Mouse (Mus musculus) forebrain, embryonic 12.5 days (tissue): ENCODE results near the gene Zscan5b. TPM values are rescaled to one million over a fixed set of nuclear protein-coding genes. Genes with fewer than 3 reads are reported as not detected.
"Not testable (repeated sequence)": the region's sequence is repeated elsewhere in the genome, so short reads cannot be mapped to it uniquely, and the experiment has no call there.

ENCODE experiments used
- ATAC-seq: fragments of 200-750 bp; cut with Nextera tagmentation; 2 replicates; pipeline ENCODE4 v1.8.0; 2017; ENCODE audit warnings: moderate TSS enrichment; ENCODE audit not compliant: low FRiP score
- H3K27ac ChIP-seq: fragments of 300-500 bp; sonication (generic); 2 replicates; pipeline ENCODE4 v1.5.1; 2016; ENCODE audit warnings: mild to moderate bottlenecking
- H3K27me3 ChIP-seq: fragments of 300-500 bp; sonication (generic); 2 replicates; pipeline ENCODE4 v1.6.1; 2016; ENCODE audit warnings: mild to moderate bottlenecking
- H3K36me3 ChIP-seq: fragments of 300-500 bp; sonication (generic); replicated peaks from 2 replicates; pipeline ENCODE4 v1.6.1; 2016; ENCODE audit warnings: mild to moderate bottlenecking
- H3K4me1 ChIP-seq: fragments of 300-500 bp; sonication (generic); 2 replicates; pipeline ENCODE4 v1.6.1; 2016
- H3K4me2 ChIP-seq: fragments of 300-500 bp; sonication (generic); 2 replicates; pipeline ENCODE4 v1.6.1; 2016; ENCODE audit warnings: mild to moderate bottlenecking, moderate library complexity
- H3K4me3 ChIP-seq: fragments of 300-500 bp; sonication (generic); replicated peaks from 2 replicates; pipeline ENCODE4 v1.5.1; 2016; ENCODE audit warnings: mild to moderate bottlenecking
- H3K9ac ChIP-seq: fragments of 300-500 bp; sonication (generic); 2 replicates; pipeline ENCODE4 v1.6.1; 2016; ENCODE audit warnings: mild to moderate bottlenecking
- H3K9me3 ChIP-seq: fragments of 300-500 bp; sonication (generic); 2 replicates; pipeline ENCODE4 v1.6.1; 2016
- WGBS: fragments of 180-500 bp; shearing (Covaris S2); methylation state at CpG from one replicate; pipeline ENCODE4 v1.1.7; 2016; 5-methylcytosine and 5-hydroxymethylcytosine counted together
- polyA plus RNA-seq: library from polyadenylated mRNA; unstranded; fragments of >200 nt; fragmentation: Nextera tagmentation; extraction: Ambion mirVana; gene quantifications from 2 replicates; pipeline ENCODE4 v1.2.1, GENCODE M21; 2016

Zscan5b gene
- polyA plus RNA-seq, 1 experiment from 2014 or later = not detected

- no peak overlapping the region for H3K27ac ChIP-seq
- peaks cover 42% of the 10 kb centered on the region for H3K36me3 ChIP-seq
- H3K27me3 ChIP-seq = peaks cover 6% of the 10 kb centered on the region; the same call in 1 of the 2 replicates
- H3K9me3 ChIP-seq = no peaks in the 10 kb centered on the region
- ATAC-seq = no peak
- WGBS = 31% methylated on average over 3 of the region's 3 CpGs
- H3K4me2 ChIP-seq = no peak overlapping the region
- peaks cover 4% of the 10 kb centered on the region; the same call in 1 of the 2 replicates for H3K4me1 ChIP-seq
- H3K4me3 ChIP-seq = no peak overlapping the region
- H3K9ac ChIP-seq = no peak overlapping the region
Measured at GRCm38 (mm10) chr7:6191376-6191775, 30.7 kb upstream of the Zscan5b start.

GRCm38 (mm10) chr7:6194129-6194528, 27.9 kb upstream of the Zscan5b start:
- H3K4me2 ChIP-seq = no peak overlapping the region
- no peaks in the 10 kb centered on the region for H3K9me3 ChIP-seq
- no peak overlapping the region for H3K9ac ChIP-seq
- 18% methylated on average over 5 of the region's 5 CpGs for WGBS
- H3K4me3 ChIP-seq = no peak overlapping the region
- H3K36me3 ChIP-seq = peaks cover 14% of the 10 kb centered on the region
- peaks cover 3% of the 10 kb centered on the region; the same call in 1 of the 2 replicates for H3K4me1 ChIP-seq
- peaks cover 4% of the 10 kb centered on the region; the same call in 1 of the 2 replicates for H3K27me3 ChIP-seq
- H3K27ac ChIP-seq = no peak overlapping the region
- peak; percentile 75 for ATAC-seq

- Histone ChIP-seq H3K4me2 (no peak overlapping the region), H3K27ac (no peak overlapping the region), H3K36me3 (no peaks in the 10 kb centered on the region)
Measured at GRCm38 (mm10) chr7:6195777-6196176, 26.3 kb upstream of the Zscan5b start.

GRCm38 (mm10) chr7:6196790-6197189, 25.3 kb upstream of the Zscan5b start, which contains the start of gene Galp:
Gene Galp (plus strand): TSS chr7:6197090.
- H3K36me3 ChIP-seq = no peaks in the 10 kb centered on the region
- WGBS = 64% methylated on average over 3 of the region's 3 CpGs
- ATAC-seq = no peak
- H3K27ac ChIP-seq = no peak within 1 kb of the TSS
- H3K4me2 ChIP-seq = no peak within 1 kb of the TSS
- no peaks in the 10 kb centered on the region for H3K9me3 ChIP-seq
- H3K4me3 ChIP-seq = no peak within 1 kb of the TSS
- H3K9ac ChIP-seq = no peak within 1 kb of the TSS
- H3K4me1 ChIP-seq = no peaks in the 10 kb centered on the region
- no peaks in the 10 kb centered on the region; the same call in 1 of the 2 replicates for H3K27me3 ChIP-seq

More at GRCm38 (mm10) chr7:6195777-6196176, 26.3 kb upstream of the Zscan5b start:
- Histone ChIP-seq H3K4me1 (no peaks in the 10 kb centered on the region), H3K9me3 (no peaks in the 10 kb centered on the region), H3K9ac (no peak overlapping the region), H3K4me3 (no peak overlapping the region), H3K27me3 (no peaks in the 10 kb centered on the region; the same call in 1 of the 2 replicates)
- WGBS = 45% methylated on average over 2 of the region's 2 CpGs
- no peak for ATAC-seq

- H3K9ac ChIP-seq = no peak overlapping the region
- no peak for ATAC-seq
- 84% methylated on average over 3 of the region's 3 CpGs for WGBS
- no peak overlapping the region for H3K4me2 ChIP-seq
- H3K36me3 ChIP-seq = no peaks in the 10 kb centered on the region
- H3K27ac ChIP-seq = no peak overlapping the region
- no peaks in the 10 kb centered on the region for H3K27me3 ChIP-seq
- 0 out of 2 replicates have a peak, but pooled peaks cover 5% of the 10 kb centered on the region for H3K9me3 ChIP-seq
- H3K4me3 ChIP-seq = no peak overlapping the region
- H3K4me1 ChIP-seq = no peaks in the 10 kb centered on the region
Measured at GRCm38 (mm10) chr7:6204200-6204599, 17.9 kb upstream of the Zscan5b start.

GRCm38 (mm10) chr7:6213144-6213543, 8.9 kb upstream of the Zscan5b start:
- no peak overlapping the region for H3K4me3 ChIP-seq
- no peak overlapping the region for H3K4me2 ChIP-seq
- H3K27me3 ChIP-seq = no peaks in the 10 kb centered on the region
- no peak overlapping the region for H3K27ac ChIP-seq
- WGBS = 52% methylated on average over 5 of the region's 5 CpGs
- ATAC-seq = no peak
- no peaks in the 10 kb centered on the region for H3K4me1 ChIP-seq
- H3K9me3 ChIP-seq = 0 out of 2 replicates have a peak, but pooled peaks cover 4% of the 10 kb centered on the region
- H3K9ac ChIP-seq = no peak overlapping the region
- no peaks in the 10 kb centered on the region for H3K36me3 ChIP-seq

- H3K9me3 ChIP-seq, H3K9ac ChIP-seq, H3K36me3 ChIP-seq, H3K27me3 ChIP-seq, H3K4me1 ChIP-seq, H3K4me2 ChIP-seq, H3K27ac ChIP-seq, H3K4me3 ChIP-seq, ATAC-seq: not testable (repeated sequence)
- WGBS = 71% methylated on average over 4 of the region's 4 CpGs
Measured at GRCm38 (mm10) chr7:6214691-6215090, 7.4 kb upstream of the Zscan5b start.

- Histone ChIP-seq H3K27me3 (no peaks in the 10 kb centered on the region), H3K9me3 (0 out of 2 replicates have a peak, but pooled peaks cover 12% of the 10 kb centered on the region), H3K4me2 (no peak overlapping the region), H3K36me3 (no peaks in the 10 kb centered on the region), H3K27ac (no peak overlapping the region), H3K9ac (no peak overlapping the region), H3K4me3 (no peak overlapping the region), H3K4me1 (no peaks in the 10 kb centered on the region)
- ATAC-seq = no peak
- 57% methylated on average over 3 of the region's 3 CpGs for WGBS
Measured at GRCm38 (mm10) chr7:6220147-6220546, 1.9 kb upstream of the Zscan5b start.

DNA sequence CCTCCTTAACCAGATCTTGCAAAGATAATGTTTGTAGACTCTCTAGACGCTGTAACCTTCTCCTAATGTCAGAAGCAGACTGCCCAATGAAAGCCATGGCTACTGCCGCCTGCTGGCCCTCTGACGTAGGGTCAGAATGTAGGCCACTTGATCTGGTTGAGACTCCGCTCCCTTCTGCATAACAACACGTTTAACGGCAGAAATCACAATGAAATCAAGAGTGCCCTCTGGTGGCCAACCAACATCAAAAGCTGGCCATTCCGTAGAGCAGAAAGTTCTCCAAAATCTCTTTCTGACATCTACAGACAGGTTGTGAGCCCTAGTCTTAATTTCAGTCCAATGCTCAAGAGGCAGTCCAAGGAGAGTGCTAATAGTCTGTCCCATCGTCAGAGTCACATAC, 6.4 kb downstream of the Zscan5b start:
- not testable (repeated sequence) for H3K27me3 ChIP-seq, H3K36me3 ChIP-seq, H3K27ac ChIP-seq, H3K4me2 ChIP-seq, ATAC-seq, H3K4me3 ChIP-seq, H3K9ac ChIP-seq, H3K4me1 ChIP-seq
- H3K9me3 ChIP-seq = peaks cover 33% of the 10 kb centered on the region
- WGBS = 59% methylated on average over 8 of the region's 8 CpGs

GRCm38 (mm10) chr7:6239787-6240186, 17.7 kb downstream of the Zscan5b start:
- no peaks in the 10 kb centered on the region for H3K36me3 ChIP-seq
- 54% methylated on average over 11 of the region's 11 CpGs for WGBS

DNA sequence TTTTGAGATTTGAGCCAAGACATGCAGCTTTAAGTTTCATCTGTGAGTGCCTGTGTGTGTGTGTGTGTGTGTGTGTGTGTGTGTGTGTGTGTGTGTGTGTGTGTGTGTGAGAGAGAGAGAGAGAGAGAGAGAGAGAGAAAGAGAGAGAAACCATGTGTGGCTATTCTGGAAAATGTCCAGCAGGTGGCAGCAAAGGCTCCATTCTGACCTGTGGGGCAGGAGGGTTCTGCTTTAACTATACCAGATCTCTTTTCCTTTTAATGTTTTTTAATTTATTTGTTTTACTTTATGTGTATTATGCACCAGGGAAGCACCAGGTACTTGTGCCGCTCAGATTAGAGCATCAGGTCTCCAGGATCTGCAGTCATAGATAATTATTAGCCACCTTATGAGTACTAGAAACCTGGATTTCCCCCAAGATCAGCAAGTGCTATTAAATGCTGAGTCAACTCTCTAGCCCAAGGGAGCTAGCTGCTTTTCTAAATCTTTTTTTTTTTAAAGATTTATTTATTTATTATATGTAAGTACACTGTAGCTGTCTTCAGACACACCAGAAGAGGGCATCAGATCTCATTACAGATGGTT, 18.9 kb downstream of the Zscan5b start:
- 20% methylated on average over 1 of the region's 1 CpGs for WGBS
- H3K27ac ChIP-seq, H3K4me2 ChIP-seq, H3K9me3 ChIP-seq, H3K4me1 ChIP-seq, H3K27me3 ChIP-seq, H3K36me3 ChIP-seq, ATAC-seq, H3K4me3 ChIP-seq, H3K9ac ChIP-seq: not testable (repeated sequence)

More at GRCm38 (mm10) chr7:6239787-6240186, 17.7 kb downstream of the Zscan5b start:
- H3K4me2 ChIP-seq = no peak overlapping the region
- H3K9ac ChIP-seq = no peak overlapping the region
- no peaks in the 10 kb centered on the region for H3K9me3 ChIP-seq
- no peak for ATAC-seq
- no peaks in the 10 kb centered on the region for H3K4me1 ChIP-seq
- no peak overlapping the region for H3K4me3 ChIP-seq
- no peaks in the 10 kb centered on the region for H3K27me3 ChIP-seq
- no peak overlapping the region for H3K27ac ChIP-seq

DNA sequence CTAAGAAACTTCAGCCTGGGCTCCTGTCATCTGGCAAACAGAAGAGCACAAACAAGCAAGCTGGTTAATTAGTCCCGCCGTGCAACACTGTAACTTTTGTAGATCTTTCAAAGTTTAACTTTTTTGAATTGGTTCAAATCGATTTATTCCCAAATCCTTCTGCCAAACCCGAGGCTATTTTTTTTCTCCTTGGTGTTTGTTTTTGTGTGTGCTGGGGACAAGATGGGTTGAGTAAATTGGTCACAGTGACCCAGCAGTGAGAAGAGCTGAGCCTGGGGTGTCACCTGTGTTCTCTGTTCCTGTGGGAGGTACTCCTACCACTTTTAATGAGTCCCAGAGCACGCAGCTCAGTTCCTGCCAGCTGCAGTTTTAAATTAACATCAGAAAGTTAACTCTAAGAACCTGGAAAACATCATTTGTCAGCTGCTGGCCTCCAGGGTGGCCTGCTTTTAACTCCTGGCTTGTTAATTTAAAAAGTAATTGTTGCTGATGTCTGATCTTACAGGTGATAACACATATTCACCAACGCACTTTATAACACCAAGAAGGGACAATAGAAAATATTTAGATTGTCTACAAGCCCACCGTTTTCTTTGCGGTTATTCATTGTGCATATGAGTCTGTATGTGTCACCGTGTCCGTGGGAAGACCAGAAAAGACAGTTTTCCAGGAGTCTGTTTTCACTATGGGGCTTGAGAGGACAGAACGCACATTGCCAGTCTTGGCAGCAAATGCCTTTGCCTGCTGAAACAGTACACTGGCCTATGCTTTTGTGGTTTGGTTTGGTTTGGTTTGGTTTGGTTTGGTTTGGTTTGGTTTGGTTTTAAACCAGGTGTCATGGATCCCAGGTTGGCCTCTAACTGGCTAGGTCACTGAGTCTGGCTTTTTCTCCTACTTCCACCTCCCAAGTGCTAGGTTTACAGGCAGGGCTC, 22.5 kb downstream of the Zscan5b start:
- H3K4me3 ChIP-seq = no peak overlapping the region
- 58% methylated on average over 11 of the region's 11 CpGs for WGBS
- H3K4me1 ChIP-seq = no peaks in the 10 kb centered on the region
- ATAC-seq = no peak
- H3K36me3 ChIP-seq = no peaks in the 10 kb centered on the region
- H3K4me2 ChIP-seq = no peak overlapping the region
- no peaks in the 10 kb centered on the region for H3K9me3 ChIP-seq
- H3K27me3 ChIP-seq = no peaks in the 10 kb centered on the region
- H3K9ac ChIP-seq = no peak overlapping the region
- no peak overlapping the region for H3K27ac ChIP-seq
